8 mouse cellular contexts compared by ENCODE assay signal in the genomic region with DNA sequence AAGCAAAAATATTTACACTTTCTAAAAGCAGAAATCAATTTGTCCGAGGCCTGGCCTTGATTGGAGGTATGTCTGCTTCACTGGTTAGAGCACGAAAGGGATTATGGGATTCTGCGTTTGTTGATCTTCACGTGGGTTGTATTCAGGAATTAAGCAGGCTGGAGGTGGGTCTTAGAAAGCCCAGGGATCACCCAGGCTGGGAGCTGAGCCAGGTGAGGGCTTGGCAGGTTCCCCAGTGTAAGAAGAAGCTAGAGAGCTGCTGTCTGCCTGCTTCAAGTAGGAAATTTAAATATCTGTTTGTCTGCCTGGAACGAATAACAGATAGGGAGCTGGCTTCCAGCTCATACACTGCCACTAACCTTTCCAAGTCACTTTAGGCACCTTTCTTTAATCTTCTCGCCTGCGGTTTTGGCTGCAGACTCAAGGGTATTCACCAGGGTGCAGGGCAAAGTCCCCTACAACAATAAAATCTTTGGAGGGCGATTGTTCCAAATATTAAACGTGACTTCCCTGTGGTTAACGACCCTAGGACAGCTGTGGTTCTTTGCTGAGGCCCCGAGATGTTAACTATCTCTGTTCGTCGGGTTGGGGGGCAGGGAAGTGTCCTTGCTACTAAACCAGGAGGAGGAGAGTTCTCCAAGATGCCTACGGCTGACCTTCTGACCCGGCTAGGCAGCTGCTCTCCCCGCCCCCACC.
DNase-seq lines count a peak whose midpoint lies in the region; ATAC-seq and TF ChIP-seq lines count a peak whose summit lies in the region.

No protein-coding gene starts in this region.

- peak overlapping the region; percentile 54 for H3K4me3 ChIP-seq in heart, embryonic 10.5 days
- H3K4me3 ChIP-seq in lung, adult 2 months (replicated peaks; ENCODE audit: extremely low read depth, low read depth, low read length) = no peak overlapping the region

- 7% methylated on average over 16 of the region's 16 CpGs for WGBS in heart, embryonic 10.5 days
- whole genome bisulfite sequencing in lung, adult 2 months = 26% methylated on average over 16 of the region's 16 CpGs

- TF ChIP-seq CTCF in lung, adult 2 months (IDR thresholded peaks at IDR 0.05; ENCODE audit: insufficient read depth, low read length) = no peak

- H3K27me3 ChIP-seq in heart, embryonic 10.5 days (ENCODE audit: insufficient read depth, poor library complexity, severe bottlenecking) = peaks cover 18% of the 10 kb centered on the region; the same call in 1 of the 2 replicates

- TF ChIP-seq POLR2A in lung, adult 2 months (IDR thresholded peaks at IDR 0.05; ENCODE audit: borderline replicate concordance, extremely low read depth, low read depth, low read length) = no peak

- DNase-seq in urinary bladder, postnatal 14 days (ENCODE audit: low spot score) = peak; percentile 64
- no peak for DNase-seq in urinary bladder, adult 2 months (ENCODE audit: low spot score)
- no peak for DNase-seq in heart, embryonic 10.5 days (ENCODE audit: low spot score)
- peak; percentile 90 to 93 for DNase-seq in kidney, adult 8-10 months
- DNase-seq in lung, adult 2 months = peak; percentile 37
- peak; percentile 48 for DNase-seq in skeletal muscle tissue, adult 2 months (ENCODE audit: low read depth, low spot score)

- H3K36me3 ChIP-seq in heart, embryonic 10.5 days = no peaks in the 10 kb centered on the region

- H3K9me3 ChIP-seq in heart, embryonic 10.5 days = no peaks in the 10 kb centered on the region

- ATAC-seq in frontal cortex, adult (ENCODE audit: low TSS enrichment) = no peak
- ATAC-seq in erythroblast, adult 5-6 weeks (replicated peaks; ENCODE audit: low FRiP score, poor library complexity, severe bottlenecking) = no peak

- H3K27ac ChIP-seq in heart, embryonic 10.5 days = peak overlapping the region; percentile 82

- peaks cover 23% of the 10 kb centered on the region for H3K4me1 ChIP-seq in heart, embryonic 10.5 days
- H3K4me1 ChIP-seq in lung, adult 2 months (ENCODE audit: control insufficient read depth, insufficient read depth, low read length) = peaks cover 10% of the 10 kb centered on the region

Comparison
In these comparisons a context has a peak if more than half of its experiments do, and no peak if none do; other contexts are left out.
1. DNase-seq: peak in urinary bladder, postnatal 14 days (single experiment), kidney, adult 8-10 months (2 of 2), lung, adult 2 months (single experiment) and skeletal muscle tissue, adult 2 months (single experiment); none in urinary bladder, adult 2 months (single experiment) and heart, embryonic 10.5 days (single experiment).